Mouse (Mus musculus): ENCODE results near the gene Ap2m1. TPM values are rescaled to one million over a fixed set of nuclear protein-coding genes. Genes with fewer than 3 reads are reported as not detected.
"Not testable (repeated sequence)": the region's sequence is repeated elsewhere in the genome, so short reads cannot be mapped to it uniquely, and the experiment has no call there.

The Ap2m1 gene
- 797 and 824 TPM in 2 replicates for polyA plus RNA-seq (2014; fragmentation: Nextera tagmentation; extraction: Ambion mirVana)

DNA sequence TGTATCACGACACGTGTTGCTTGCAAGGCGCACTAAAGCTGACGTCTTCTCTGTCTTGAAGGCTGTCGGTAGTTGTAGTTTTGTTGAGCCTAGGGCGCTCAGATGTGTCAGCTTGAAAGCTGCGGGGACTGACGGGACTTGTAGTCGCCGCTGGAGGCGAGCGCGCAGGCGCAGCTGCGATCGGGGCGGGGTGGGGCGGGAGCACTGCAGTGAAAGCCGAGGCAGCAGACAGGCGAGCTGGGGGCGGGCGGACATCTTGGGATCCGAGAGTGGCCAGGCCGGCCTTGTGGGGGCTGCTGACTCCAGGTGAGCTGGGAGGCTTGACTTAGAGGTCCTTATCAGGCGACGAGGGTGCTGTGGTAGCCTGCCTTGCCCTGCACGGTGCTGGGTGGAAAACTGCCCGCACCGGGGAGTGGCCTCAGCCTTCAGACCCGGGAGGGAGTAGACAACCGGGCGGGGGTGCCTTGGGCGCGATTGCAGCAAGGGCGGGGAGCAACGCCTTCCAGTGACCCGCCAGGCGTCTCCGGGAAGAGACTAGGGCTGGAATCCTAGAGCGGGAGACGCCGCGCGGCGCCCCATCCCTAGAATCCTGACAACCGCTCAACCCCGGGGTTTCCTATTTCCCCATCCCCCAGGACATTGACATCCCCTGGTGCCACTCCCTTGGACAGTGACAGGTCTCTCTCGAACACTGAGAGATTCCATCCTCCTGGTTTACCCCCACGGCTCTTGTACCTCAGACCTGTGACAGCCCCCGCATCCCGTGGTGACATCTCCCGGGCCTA is at the start of gene Ap2m1:
Gene Ap2m1 (plus strand): TSS at position 183 of the 785 bp plus-strand sequence.
- under 1% methylated on average over 52 of the region's 52 CpGs for WGBS

DNA sequence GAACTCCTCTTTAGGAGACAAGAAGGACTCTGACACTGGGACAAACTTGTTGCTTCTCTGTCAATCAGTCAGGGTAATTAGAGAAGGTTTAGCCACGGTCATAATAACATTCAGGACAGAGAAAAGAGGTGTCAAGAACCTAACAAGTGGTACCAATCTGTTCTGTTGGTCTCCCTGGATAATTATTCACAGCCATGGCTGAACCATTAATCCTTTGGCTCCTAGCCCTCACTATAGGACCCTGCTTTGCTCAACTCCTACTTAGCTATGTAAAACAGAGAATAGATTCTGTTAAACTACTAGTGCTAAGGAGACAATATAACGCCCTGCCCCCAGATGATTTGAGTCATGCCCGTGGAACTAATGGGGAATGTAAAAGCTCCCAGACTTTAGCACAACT is 49.2 kb upstream of the Ap2m1 start:
- DNase-seq (ENCODE audit: low spot score) (no peak), ATAC-seq (replicated peaks; ENCODE audit: low FRiP score) (no peak)
- Histone ChIP-seq H3K4me3 (ENCODE audit: low read depth, low read length) (no peak overlapping the region), H3K36me3 (ENCODE audit: control insufficient read depth, insufficient read depth, low read length) (no peaks in the 10 kb centered on the region), H3K4me1 (replicated peaks; ENCODE audit: control insufficient read depth, insufficient read depth, low read length) (no peaks in the 10 kb centered on the region), H3K9me3 (ENCODE audit: control insufficient read depth, low read length) (no peaks in the 10 kb centered on the region), H3K4me2 (ENCODE audit: low read depth, low read length, severe bottlenecking) (no peak overlapping the region), H3K9ac (ENCODE audit: low read length) (no peak overlapping the region), H3K27me3 (ENCODE audit: control insufficient read depth, insufficient read depth, low read length) (no peaks in the 10 kb centered on the region), H3K27ac (ENCODE audit: low read depth, low read length) (no peak overlapping the region)
- WGBS = 60% methylated on average over 3 of the region's 3 CpGs

More for the DNA sequence above, at the start of gene Ap2m1:
- peaks cover 10% of the 10 kb centered on the region; the same call in 1 of the 2 replicates for H3K36me3 ChIP-seq (ENCODE audit: control insufficient read depth, insufficient read depth, low read length)
- peak; percentile 97 for ATAC-seq (replicated peaks; ENCODE audit: low FRiP score)
- peaks cover 19% of the 10 kb centered on the region; the same call in 1 of the 2 replicates for H3K4me1 ChIP-seq (replicated peaks; ENCODE audit: control insufficient read depth, insufficient read depth, low read length)
- peak within 1 kb of the TSS; percentile 90 for H3K4me2 ChIP-seq (ENCODE audit: low read depth, low read length, severe bottlenecking)
- H3K27me3 ChIP-seq (ENCODE audit: control insufficient read depth, insufficient read depth, low read length) = no peaks in the 10 kb centered on the region
- peak within 1 kb of the TSS; percentile 68 for H3K27ac ChIP-seq (ENCODE audit: low read depth, low read length)
- no peaks in the 10 kb centered on the region for H3K9me3 ChIP-seq (ENCODE audit: control insufficient read depth, low read length)
- H3K4me3 ChIP-seq (ENCODE audit: low read depth, low read length) = peak within 1 kb of the TSS; percentile 88
- peak; percentile 98 for DNase-seq (ENCODE audit: low spot score)
- peak within 1 kb of the TSS; percentile 94 for H3K9ac ChIP-seq (ENCODE audit: low read length)

DNA sequence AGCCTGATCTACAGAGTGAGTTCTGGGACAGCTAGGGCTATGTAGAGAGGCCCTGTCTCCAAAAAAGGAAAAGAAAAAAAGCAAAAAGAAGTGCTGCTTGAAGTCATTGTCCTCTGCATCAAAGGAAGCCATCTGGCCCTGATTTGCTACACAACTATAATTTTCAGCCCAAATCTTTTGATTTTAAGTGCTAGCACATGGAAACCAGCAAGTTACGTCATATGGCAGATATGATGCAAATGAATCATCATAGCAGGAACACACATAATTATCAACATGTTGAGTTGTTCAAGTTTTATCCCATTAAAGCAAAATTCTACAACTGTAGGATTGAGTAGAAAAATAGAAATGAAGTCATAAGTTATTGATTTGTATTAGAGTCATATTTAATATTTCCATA is 47.1 kb upstream of the Ap2m1 start:
- H3K27ac ChIP-seq (ENCODE audit: low read depth, low read length) = no peak overlapping the region
- H3K27me3 ChIP-seq (ENCODE audit: control insufficient read depth, insufficient read depth, low read length) = no peaks in the 10 kb centered on the region
- DNase-seq (ENCODE audit: low spot score) = no peak
- no peak for ATAC-seq (replicated peaks; ENCODE audit: low FRiP score)
- H3K9ac ChIP-seq (ENCODE audit: low read length) = no peak overlapping the region
- H3K9me3 ChIP-seq (ENCODE audit: control insufficient read depth, low read length) = no peaks in the 10 kb centered on the region
- no peak overlapping the region for H3K4me3 ChIP-seq (ENCODE audit: low read depth, low read length)
- no peak overlapping the region for H3K4me2 ChIP-seq (ENCODE audit: low read depth, low read length, severe bottlenecking)
- no peaks in the 10 kb centered on the region for H3K4me1 ChIP-seq (replicated peaks; ENCODE audit: control insufficient read depth, insufficient read depth, low read length)
- WGBS = 92% methylated on average over 1 of the region's 1 CpGs
- H3K36me3 ChIP-seq (ENCODE audit: control insufficient read depth, insufficient read depth, low read length) = no peaks in the 10 kb centered on the region

DNA sequence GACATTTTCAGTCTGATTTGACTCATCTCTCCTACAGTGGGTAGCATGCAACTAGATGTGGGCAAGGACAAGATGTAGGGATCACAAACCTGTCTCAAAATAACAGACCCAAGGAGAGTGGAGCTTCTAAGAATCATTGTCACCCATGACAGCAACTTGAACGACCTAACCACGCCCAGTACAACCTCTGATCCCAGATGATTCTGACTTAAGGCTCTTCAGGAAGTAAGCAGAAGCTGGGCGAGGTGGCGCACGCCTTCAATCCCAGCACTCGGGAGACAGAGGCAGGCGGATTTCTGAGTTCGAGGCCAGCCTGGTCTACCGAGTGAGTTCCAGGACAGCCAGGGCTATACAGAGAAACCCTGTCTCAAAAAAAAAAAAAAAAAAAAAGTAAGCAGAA is 46.5 kb upstream of the Ap2m1 start:
- H3K27me3 ChIP-seq (ENCODE audit: control insufficient read depth, insufficient read depth, low read length); H3K27ac ChIP-seq (ENCODE audit: low read depth, low read length); H3K4me1 ChIP-seq (replicated peaks; ENCODE audit: control insufficient read depth, insufficient read depth, low read length); H3K4me3 ChIP-seq (ENCODE audit: low read depth, low read length); H3K9ac ChIP-seq (ENCODE audit: low read length); DNase-seq (ENCODE audit: low spot score); H3K9me3 ChIP-seq (ENCODE audit: control insufficient read depth, low read length); H3K4me2 ChIP-seq (ENCODE audit: low read depth, low read length, severe bottlenecking); ATAC-seq (replicated peaks; ENCODE audit: low FRiP score); H3K36me3 ChIP-seq (ENCODE audit: control insufficient read depth, insufficient read depth, low read length): not testable (repeated sequence)
- 83% methylated on average over 9 of the region's 9 CpGs for WGBS

DNA sequence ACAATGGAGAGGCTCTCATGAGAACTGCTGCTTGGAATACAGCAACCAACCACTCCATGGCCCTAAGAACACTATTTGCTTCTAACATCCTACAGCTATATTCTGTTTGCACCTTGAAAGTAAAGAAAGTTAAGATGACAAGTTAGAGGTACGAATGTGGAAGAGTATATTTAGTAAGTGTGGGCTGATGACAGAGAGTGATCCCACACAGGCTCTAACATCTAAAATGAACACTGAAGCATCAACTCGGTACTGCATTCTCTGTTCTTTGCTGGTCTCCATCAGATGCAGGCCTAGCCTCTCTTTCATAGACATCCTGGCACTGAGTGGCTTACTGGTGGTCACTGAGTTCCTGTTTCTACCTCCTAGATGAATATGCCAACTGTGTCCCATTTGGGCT is 46.0 kb upstream of the Ap2m1 start:
- no peak overlapping the region for H3K4me2 ChIP-seq (ENCODE audit: low read depth, low read length, severe bottlenecking)
- no peaks in the 10 kb centered on the region for H3K27me3 ChIP-seq (ENCODE audit: control insufficient read depth, insufficient read depth, low read length)
- no peak for ATAC-seq (replicated peaks; ENCODE audit: low FRiP score)
- 86% methylated on average over 2 of the region's 2 CpGs for WGBS
- no peak overlapping the region for H3K27ac ChIP-seq (ENCODE audit: low read depth, low read length)
- no peak overlapping the region for H3K9ac ChIP-seq (ENCODE audit: low read length)
- no peak for DNase-seq (ENCODE audit: low spot score)
- no peak overlapping the region for H3K4me3 ChIP-seq (ENCODE audit: low read depth, low read length)
- H3K4me1 ChIP-seq (replicated peaks; ENCODE audit: control insufficient read depth, insufficient read depth, low read length) = no peaks in the 10 kb centered on the region
- no peaks in the 10 kb centered on the region for H3K9me3 ChIP-seq (ENCODE audit: control insufficient read depth, low read length)
- no peaks in the 10 kb centered on the region for H3K36me3 ChIP-seq (ENCODE audit: control insufficient read depth, insufficient read depth, low read length)

DNA sequence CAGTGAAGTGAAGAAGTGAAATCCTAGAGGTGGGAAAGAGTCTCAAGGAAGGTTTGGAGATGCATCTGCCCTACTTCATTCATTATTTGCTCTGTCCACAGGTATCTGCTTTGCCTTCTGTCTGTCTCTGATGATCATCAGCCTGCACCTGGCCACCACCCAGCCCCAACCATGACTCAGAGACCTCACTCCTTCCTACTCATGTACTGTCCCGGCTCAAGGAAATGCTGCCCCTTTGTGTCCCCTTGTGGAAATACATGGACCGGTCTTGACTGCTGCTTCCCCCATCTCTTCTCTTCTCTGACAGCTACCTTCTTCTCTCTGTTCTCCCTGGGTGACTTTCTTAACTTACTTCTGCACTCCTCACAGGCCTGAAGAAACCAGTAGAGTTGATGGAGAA is 44.7 kb upstream of the Ap2m1 start:
- no peaks in the 10 kb centered on the region for H3K9me3 ChIP-seq (ENCODE audit: control insufficient read depth, low read length)
- no peaks in the 10 kb centered on the region for H3K36me3 ChIP-seq (ENCODE audit: control insufficient read depth, insufficient read depth, low read length)
- H3K4me1 ChIP-seq (replicated peaks; ENCODE audit: control insufficient read depth, insufficient read depth, low read length) = no peaks in the 10 kb centered on the region
- no peak overlapping the region for H3K9ac ChIP-seq (ENCODE audit: low read length)
- no peak overlapping the region for H3K4me3 ChIP-seq (ENCODE audit: low read depth, low read length)
- H3K4me2 ChIP-seq (ENCODE audit: low read depth, low read length, severe bottlenecking) = no peak overlapping the region
- ATAC-seq (replicated peaks; ENCODE audit: low FRiP score) (no peak), DNase-seq (ENCODE audit: low spot score) (no peak)
- H3K27me3 ChIP-seq (ENCODE audit: control insufficient read depth, insufficient read depth, low read length) = no peaks in the 10 kb centered on the region
- no peak overlapping the region for H3K27ac ChIP-seq (ENCODE audit: low read depth, low read length)
- 51% methylated on average over 2 of the region's 2 CpGs for WGBS

DNA sequence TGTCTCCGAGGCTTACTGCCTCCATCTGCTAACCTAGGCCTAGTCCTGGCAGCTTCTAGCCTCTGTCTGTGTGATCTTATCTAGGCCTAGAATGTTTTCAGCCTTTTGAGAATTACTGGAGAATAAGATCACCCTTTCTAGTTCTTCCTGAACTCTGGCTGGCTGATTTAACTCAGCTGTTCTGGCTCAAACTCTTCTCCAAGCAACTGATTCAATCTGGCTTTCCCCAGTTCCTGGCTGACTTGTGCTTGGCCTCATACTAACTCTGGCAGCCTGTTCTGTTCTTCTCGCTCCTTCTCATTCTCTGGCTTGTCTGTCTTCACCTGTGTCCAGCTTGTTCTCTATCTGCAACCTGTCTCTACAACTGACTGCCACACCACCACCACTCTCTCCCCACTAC is 44.0 kb upstream of the Ap2m1 start:
- H3K4me2 ChIP-seq (ENCODE audit: low read depth, low read length, severe bottlenecking) = no peak overlapping the region
- no peak for ATAC-seq (replicated peaks; ENCODE audit: low FRiP score)
- no peaks in the 10 kb centered on the region for H3K36me3 ChIP-seq (ENCODE audit: control insufficient read depth, insufficient read depth, low read length)
- no peaks in the 10 kb centered on the region for H3K9me3 ChIP-seq (ENCODE audit: control insufficient read depth, low read length)
- H3K4me3 ChIP-seq (ENCODE audit: low read depth, low read length) = no peak overlapping the region
- no peak overlapping the region for H3K27ac ChIP-seq (ENCODE audit: low read depth, low read length)
- no peaks in the 10 kb centered on the region for H3K27me3 ChIP-seq (ENCODE audit: control insufficient read depth, insufficient read depth, low read length)
- WGBS = 87% methylated on average over 2 of the region's 2 CpGs
- no peaks in the 10 kb centered on the region for H3K4me1 ChIP-seq (replicated peaks; ENCODE audit: control insufficient read depth, insufficient read depth, low read length)
- no peak overlapping the region for H3K9ac ChIP-seq (ENCODE audit: low read length)
- DNase-seq (ENCODE audit: low spot score) = no peak

DNA sequence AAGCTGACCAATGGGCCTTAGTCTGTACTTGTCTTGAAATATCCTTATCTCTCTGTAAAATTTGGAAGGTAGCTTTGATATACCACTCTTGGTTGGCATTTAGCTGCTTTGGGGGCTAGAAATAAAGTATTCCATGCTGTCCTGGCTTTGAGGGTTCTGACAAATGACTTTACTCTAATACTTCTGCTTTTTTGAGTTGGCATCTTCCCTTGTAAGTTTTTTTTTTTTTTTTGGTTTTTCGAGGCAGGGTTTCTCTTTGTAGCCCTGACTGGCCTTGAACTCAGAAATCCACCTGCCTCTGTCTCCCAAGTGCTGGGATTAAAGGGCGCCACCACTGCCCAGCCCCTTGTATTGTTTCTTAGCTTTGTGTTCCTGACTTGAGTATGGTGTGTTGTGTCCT is 41.8 kb upstream of the Ap2m1 start:
- H3K4me3 ChIP-seq (ENCODE audit: low read depth, low read length) = no peak overlapping the region
- no peak overlapping the region for H3K27ac ChIP-seq (ENCODE audit: low read depth, low read length)
- no peaks in the 10 kb centered on the region; the same call in 1 of the 2 replicates for H3K27me3 ChIP-seq (ENCODE audit: control insufficient read depth, insufficient read depth, low read length)
- peaks cover 2% of the 10 kb centered on the region; the same call in 1 of the 2 replicates for H3K4me1 ChIP-seq (replicated peaks; ENCODE audit: control insufficient read depth, insufficient read depth, low read length)
- WGBS = 72% methylated on average over 2 of the region's 2 CpGs
- DNase-seq (ENCODE audit: low spot score) (no peak), ATAC-seq (replicated peaks; ENCODE audit: low FRiP score) (no peak)
- H3K4me2 ChIP-seq (ENCODE audit: low read depth, low read length, severe bottlenecking) = no peak overlapping the region
- H3K9ac ChIP-seq (ENCODE audit: low read length) = no peak overlapping the region
- no peaks in the 10 kb centered on the region for H3K9me3 ChIP-seq (ENCODE audit: control insufficient read depth, low read length)
- no peaks in the 10 kb centered on the region for H3K36me3 ChIP-seq (ENCODE audit: control insufficient read depth, insufficient read depth, low read length)
